Mouse (Mus musculus) midbrain, embryonic 12.5 days (tissue): Measurements from ENCODE around the gene Crybg1. TPM values are rescaled to one million over a fixed set of nuclear protein-coding genes. Genes with fewer than 3 reads are reported as not detected.

Experiments used
- polyA plus RNA-seq: library from polyadenylated mRNA; unstranded; fragments of >200 nt; fragmentation: Nextera tagmentation; extraction: Ambion mirVana; gene quantifications from 2 replicates; pipeline ENCODE4 v1.2.1, GENCODE M21; 2016

The Crybg1 gene
- polyA plus RNA-seq, 1 experiment from 2014 or later, result 0.77 TPM

Other genes with a start within 250 kb of the Crybg1 start
- 22.1 and 25.8 TPM in 2 replicates for gene Qrsl1, start 247.1 kb downstream of the Crybg1 start, polyA plus RNA-seq
- 16.9 and 18.7 TPM in 2 replicates for gene Rtn4ip1, start 247.0 kb downstream of the Crybg1 start, polyA plus RNA-seq
- gene Atg5, start 119.5 kb upstream of the Crybg1 start, polyA plus RNA-seq, result 46.1 and 47.8 TPM in 2 replicates